Mouse (Mus musculus): ENCODE measurements around the gene Fyn. TPM values are rescaled to one million over a fixed set of nuclear protein-coding genes. Genes with fewer than 3 reads are reported as not detected.
A peak's percentile ranks its signal among the peaks of the same experiment; 100 is the strongest.

The Fyn gene
- total and polyA plus RNA-seq, 2 experiments from 2014 or later, result 95.2 to 120 TPM

GRCm38 (mm10) chr10:39434758-39435448 lies 66.2 kb downstream of the Fyn start:
- DNase-seq (ENCODE audit: low spot score), result no peak
- Histone ChIP-seq H3K4me2 (ENCODE audit: low read depth, low read length) (no peak overlapping the region), H3K4me3 (ENCODE audit: low read length) (no peak overlapping the region), H3K4me1 (ENCODE audit: insufficient read depth, low read length) (peaks cover 11% of the 10 kb centered on the region), H3K9ac (replicated peaks; ENCODE audit: low read length) (no peak overlapping the region), H3K27ac (no peak overlapping the region), H3K27me3 (ENCODE audit: insufficient read depth, low read length) (no peaks in the 10 kb centered on the region), H3K36me3 (ENCODE audit: insufficient read depth, low read length) (no peaks in the 10 kb centered on the region), H3K9me3 (ENCODE audit: low read length) (no peaks in the 10 kb centered on the region)
- 68% methylated on average over 8 of the region's 8 CpGs for WGBS
- no peak for ATAC-seq
- no peak for TF ChIP-seq CTCF (IDR thresholded peaks at IDR 0.05; ENCODE audit: low read depth)

GRCm38 (mm10) chr10:39438905-39439304 lies 70.2 kb downstream of the Fyn start:
- no peak overlapping the region for H3K4me2 ChIP-seq (ENCODE audit: low read depth, low read length)
- H3K9ac ChIP-seq (replicated peaks; ENCODE audit: low read length), result no peak overlapping the region
- H3K27ac ChIP-seq, result 0 out of 2 replicates have a peak overlapping the region, but pooled peaks have one; percentile 26
- ATAC-seq, result no peak
- H3K36me3 ChIP-seq (ENCODE audit: insufficient read depth, low read length), result no peaks in the 10 kb centered on the region
- TF ChIP-seq CTCF (IDR thresholded peaks at IDR 0.05; ENCODE audit: low read depth), result no peak
- no peaks in the 10 kb centered on the region for H3K27me3 ChIP-seq (ENCODE audit: insufficient read depth, low read length)
- H3K9me3 ChIP-seq (ENCODE audit: low read length), result no peaks in the 10 kb centered on the region
- H3K4me3 ChIP-seq (ENCODE audit: low read length), result no peak overlapping the region
- DNase-seq (ENCODE audit: low spot score), result no peak
- WGBS, result 55% methylated on average over 5 of the region's 5 CpGs
- H3K4me1 ChIP-seq (ENCODE audit: insufficient read depth, low read length), result peaks cover 10% of the 10 kb centered on the region; the same call in 1 of the 2 replicates

GRCm38 (mm10) chr10:39440506-39440905 lies 71.9 kb downstream of the Fyn start:
- ATAC-seq, result peak; percentile 18; the same call in 1 of the 2 replicates
- Histone ChIP-seq H3K4me1 (ENCODE audit: insufficient read depth, low read length) (peaks cover 10% of the 10 kb centered on the region; the same call in 1 of the 2 replicates), H3K4me3 (ENCODE audit: low read length) (no peak overlapping the region), H3K9ac (replicated peaks; ENCODE audit: low read length) (no peak overlapping the region), H3K4me2 (ENCODE audit: low read depth, low read length) (no peak overlapping the region), H3K9me3 (ENCODE audit: low read length) (no peaks in the 10 kb centered on the region), H3K36me3 (ENCODE audit: insufficient read depth, low read length) (no peaks in the 10 kb centered on the region), H3K27me3 (ENCODE audit: insufficient read depth, low read length) (no peaks in the 10 kb centered on the region), H3K27ac (peak overlapping the region; percentile 60)
- DNase-seq (ENCODE audit: low spot score), result no peak
- TF ChIP-seq CTCF (IDR thresholded peaks at IDR 0.05; ENCODE audit: low read depth), result no peak
- 49% methylated on average over 9 of the region's 9 CpGs for WGBS

GRCm38 (mm10) chr10:39441636-39442035 lies 73.0 kb downstream of the Fyn start:
- Histone ChIP-seq H3K4me2 (ENCODE audit: low read depth, low read length) (no peak overlapping the region), H3K4me3 (ENCODE audit: low read length) (no peak overlapping the region), H3K36me3 (ENCODE audit: insufficient read depth, low read length) (no peaks in the 10 kb centered on the region), H3K9ac (replicated peaks; ENCODE audit: low read length) (no peak overlapping the region), H3K27ac (no peak overlapping the region), H3K4me1 (ENCODE audit: insufficient read depth, low read length) (peaks cover 10% of the 10 kb centered on the region; the same call in 1 of the 2 replicates), H3K9me3 (ENCODE audit: low read length) (no peaks in the 10 kb centered on the region), H3K27me3 (ENCODE audit: insufficient read depth, low read length) (no peaks in the 10 kb centered on the region)
- ATAC-seq (no peak), DNase-seq (ENCODE audit: low spot score) (no peak)
- 0 out of 2 replicates have a peak, but pooled peaks have one; percentile 15 for TF ChIP-seq CTCF (IDR thresholded peaks at IDR 0.05; ENCODE audit: low read depth)

- no peak for DNase-seq (ENCODE audit: low spot score)
- no peak for TF ChIP-seq CTCF (IDR thresholded peaks at IDR 0.05; ENCODE audit: low read depth)
- no peaks in the 10 kb centered on the region for H3K27me3 ChIP-seq (ENCODE audit: insufficient read depth, low read length)
- H3K9ac ChIP-seq (replicated peaks; ENCODE audit: low read length), result no peak overlapping the region
- ATAC-seq, result no peak
- no peaks in the 10 kb centered on the region for H3K36me3 ChIP-seq (ENCODE audit: insufficient read depth, low read length)
- peaks cover 10% of the 10 kb centered on the region; the same call in 1 of the 2 replicates for H3K4me1 ChIP-seq (ENCODE audit: insufficient read depth, low read length)
- H3K4me2 ChIP-seq (ENCODE audit: low read depth, low read length), result no peak overlapping the region
- no peak overlapping the region for H3K27ac ChIP-seq
- WGBS, result 62% methylated on average over 2 of the region's 2 CpGs
- no peak overlapping the region for H3K4me3 ChIP-seq (ENCODE audit: low read length)
- no peaks in the 10 kb centered on the region for H3K9me3 ChIP-seq (ENCODE audit: low read length)
Measured at GRCm38 (mm10) chr10:39443122-39443521, 74.5 kb downstream of the Fyn start.

GRCm38 (mm10) chr10:39443947-39444346 lies 75.3 kb downstream of the Fyn start:
- peak; percentile 45 for DNase-seq (ENCODE audit: low spot score)
- Histone ChIP-seq H3K9me3 (ENCODE audit: low read length) (no peaks in the 10 kb centered on the region), H3K27ac (no peak overlapping the region), H3K9ac (replicated peaks; ENCODE audit: low read length) (no peak overlapping the region), H3K4me2 (ENCODE audit: low read depth, low read length) (no peak overlapping the region), H3K27me3 (ENCODE audit: insufficient read depth, low read length) (no peaks in the 10 kb centered on the region), H3K4me3 (ENCODE audit: low read length) (no peak overlapping the region), H3K36me3 (ENCODE audit: insufficient read depth, low read length) (no peaks in the 10 kb centered on the region), H3K4me1 (ENCODE audit: insufficient read depth, low read length) (peaks cover 8% of the 10 kb centered on the region; the same call in 1 of the 2 replicates)
- TF ChIP-seq CTCF (IDR thresholded peaks at IDR 0.05; ENCODE audit: low read depth), result peak; percentile 49
- no peak for ATAC-seq

- Histone ChIP-seq H3K4me1 (ENCODE audit: insufficient read depth, low read length) (peaks cover 2% of the 10 kb centered on the region; the same call in 1 of the 2 replicates), H3K27ac (no peak overlapping the region), H3K4me2 (ENCODE audit: low read depth, low read length) (no peak overlapping the region), H3K4me3 (ENCODE audit: low read length) (no peak overlapping the region), H3K9me3 (ENCODE audit: low read length) (no peaks in the 10 kb centered on the region), H3K36me3 (ENCODE audit: insufficient read depth, low read length) (no peaks in the 10 kb centered on the region), H3K27me3 (ENCODE audit: insufficient read depth, low read length) (no peaks in the 10 kb centered on the region), H3K9ac (replicated peaks; ENCODE audit: low read length) (no peak overlapping the region)
- DNase-seq (ENCODE audit: low spot score), result no peak
- no peak for TF ChIP-seq CTCF (IDR thresholded peaks at IDR 0.05; ENCODE audit: low read depth)
- WGBS, result 88% methylated on average over 11 of the region's 11 CpGs
- ATAC-seq, result no peak
Measured at GRCm38 (mm10) chr10:39445870-39446269, 77.2 kb downstream of the Fyn start.
